Mouse (Mus musculus): Measurements from ENCODE around the gene Gphn. TPM values are rescaled to one million over a fixed set of nuclear protein-coding genes. Genes with fewer than 3 reads are reported as not detected.
"Not testable (repeated sequence)": the region's sequence is repeated elsewhere in the genome, so short reads cannot be mapped to it uniquely, and the experiment has no call there.

Gphn gene
- total and polyA plus RNA-seq, 3 experiments, result 13.9 to 22.4 (median 18.2) TPM

DNA sequence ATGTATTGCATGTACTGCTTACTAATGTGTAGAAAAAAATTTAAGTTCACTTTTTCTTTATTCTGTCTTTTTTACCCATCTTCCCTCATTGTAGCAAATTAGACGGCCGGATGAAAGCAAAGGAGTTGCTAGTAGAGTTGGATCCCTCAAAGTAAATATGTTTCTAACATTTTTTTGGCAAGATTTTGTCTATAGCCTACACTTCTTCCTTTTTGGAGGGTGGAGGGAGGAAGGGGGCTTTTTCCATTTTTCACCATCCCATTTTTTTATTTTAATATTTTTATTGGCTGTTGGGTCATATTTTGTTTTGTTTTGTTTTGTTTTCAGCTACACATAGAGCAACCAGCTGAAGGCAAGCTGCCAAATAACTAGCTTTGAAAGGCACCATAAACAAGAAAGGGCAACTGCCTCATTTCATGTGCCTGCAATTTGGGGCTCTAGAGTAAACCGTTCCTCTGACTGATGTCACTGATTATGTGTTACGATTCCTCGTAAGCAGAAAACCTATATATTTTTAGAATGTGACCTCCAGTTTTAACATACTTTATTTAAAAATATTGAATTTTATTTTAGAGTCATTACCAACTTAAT lies 296.7 kb downstream of the Gphn start:
- Histone ChIP-seq H3K27ac (ENCODE audit: insufficient read depth, low read depth) (no peak overlapping the region), H3K9ac (ENCODE audit: insufficient read depth, low read depth) (no peak overlapping the region), H3K36me3 (replicated peaks in 1 of 2; ENCODE audit: control insufficient read depth in 1 of 2, insufficient read depth in 1 of 2, low read length in 1 of 2) (no peaks in the 10 kb centered on the region), H3K4me1 (ENCODE audit: control insufficient read depth in 1 of 2, insufficient read depth in 2 of 2) (no peaks in the 10 kb centered on the region), H3K9me3 (replicated peaks; ENCODE audit: low read length) (no peaks in the 10 kb centered on the region), H3K27me3 (replicated peaks) (no peaks in the 10 kb centered on the region), H3K4me2 (ENCODE audit: insufficient read depth, low read depth, poor library complexity, severe bottlenecking) (no peak overlapping the region), H3K4me3 (replicated peaks in 1 of 3; ENCODE audit: low read depth in 2 of 3, low read length in 2 of 3, poor library complexity in 1 of 3) (no peak overlapping the region), H3K79me2 (replicated peaks; ENCODE audit: control insufficient read depth, extremely low read depth, insufficient read depth, poor library complexity, severe bottlenecking) (no peaks in the 10 kb centered on the region)
- no peak for DNase-seq (ENCODE audit: extremely low read depth)
- TF ChIP-seq MXI1 (IDR thresholded peaks at IDR 0.05; ENCODE audit: low read depth, low read length) (no peak), MAZ (IDR thresholded peaks at IDR 0.05; ENCODE audit: low read depth, low read length) (no peak), ELF1 (IDR thresholded peaks at IDR 0.05; ENCODE audit: low read depth, low read length) (no peak), IRF4 (IDR thresholded peaks at IDR 0.05; ENCODE audit: low read depth, low read length) (no peak), RAD21 (IDR thresholded peaks at IDR 0.05; ENCODE audit: low read depth, low read length) (no peak), SMC3 (IDR thresholded peaks at IDR 0.05; ENCODE audit: low read depth, low read length) (no peak), BHLHE40 (IDR thresholded peaks at IDR 0.05; ENCODE audit: low read depth, low read length) (no peak), TBP (conservative IDR thresholded peaks at IDR 0.05; ENCODE audit: low read depth, low read length) (no peak), MAX (IDR thresholded peaks at IDR 0.05; ENCODE audit: low read length) (no peak), ZNF384 (IDR thresholded peaks at IDR 0.05; ENCODE audit: low read depth, low read length) (no peak), ZMIZ1 (IDR thresholded peaks at IDR 0.05; ENCODE audit: low read depth, low read length) (no peak), EP300 (IDR thresholded peaks at IDR 0.05; ENCODE audit: low read length) (no peak), MYC (IDR thresholded peaks at IDR 0.05; ENCODE audit: low read depth, low read length) (no peak), USF2 (conservative IDR thresholded peaks at IDR 0.05; ENCODE audit: low read depth, low read length) (no peak), JUN (IDR thresholded peaks at IDR 0.05; ENCODE audit: insufficient read depth, low read depth, low read length) (no peak), ZKSCAN1 (IDR thresholded peaks at IDR 0.05; ENCODE audit: borderline replicate concordance, low read depth, low read length) (no peak), GABPA (IDR thresholded peaks at IDR 0.05; ENCODE audit: insufficient replicate concordance, low read depth, low read length) (no peak), E2F4 (IDR thresholded peaks at IDR 0.05; ENCODE audit: insufficient replicate concordance, low read depth, low read length) (no peak)
- dilution Hi-C loops (cut with MboI; ENCODE audit: extremely low pct_ligation_motif_present, extremely low pct_unique_long_range_greater_than_20kb, low sequenced_read_pairs) (no loop called here), in situ Hi-C loops (cut with MboI; ENCODE audit: low pct_ligation_motif_present, low pct_unique_long_range_greater_than_20kb, low sequenced_read_pairs) (no loop called here)

DNA sequence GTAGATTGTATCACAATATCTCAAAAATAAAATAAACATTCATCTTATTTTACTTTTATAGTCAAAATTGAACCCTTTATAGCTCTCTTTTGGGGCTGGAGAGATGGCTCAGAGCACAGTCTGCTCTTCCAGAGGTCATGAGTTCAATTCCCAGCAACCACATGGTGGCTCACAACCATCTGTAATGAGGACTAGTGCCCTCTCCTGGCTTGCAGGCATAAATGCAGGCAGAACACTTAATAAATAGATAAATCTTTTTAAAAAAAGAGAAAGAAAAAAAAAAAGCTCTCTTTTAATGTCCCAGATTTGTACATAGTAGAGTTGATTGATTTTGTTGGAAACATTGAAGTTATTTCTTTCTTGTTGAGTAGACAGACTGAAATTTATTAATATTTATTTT lies 311.4 kb downstream of the Gphn start:
- H3K27me3 ChIP-seq (replicated peaks); H3K4me1 ChIP-seq (ENCODE audit: control insufficient read depth in 1 of 2, insufficient read depth in 2 of 2); H3K4me2 ChIP-seq (ENCODE audit: insufficient read depth, low read depth, poor library complexity, severe bottlenecking); in situ Hi-C loops (cut with MboI; ENCODE audit: low pct_ligation_motif_present, low pct_unique_long_range_greater_than_20kb, low sequenced_read_pairs); dilution Hi-C loops (cut with MboI; ENCODE audit: extremely low pct_ligation_motif_present, extremely low pct_unique_long_range_greater_than_20kb, low sequenced_read_pairs); H3K4me3 ChIP-seq (replicated peaks in 1 of 3; ENCODE audit: low read depth in 2 of 3, low read length in 2 of 3, poor library complexity in 1 of 3); DNase-seq (ENCODE audit: extremely low read depth); H3K9ac ChIP-seq (ENCODE audit: insufficient read depth, low read depth); H3K36me3 ChIP-seq (replicated peaks in 1 of 2; ENCODE audit: control insufficient read depth in 1 of 2, insufficient read depth in 1 of 2, low read length in 1 of 2); H3K79me2 ChIP-seq (replicated peaks; ENCODE audit: control insufficient read depth, extremely low read depth, insufficient read depth, poor library complexity, severe bottlenecking); H3K27ac ChIP-seq (ENCODE audit: insufficient read depth, low read depth); H3K9me3 ChIP-seq (replicated peaks; ENCODE audit: low read length): not testable (repeated sequence)
- TF ChIP-seq CTCF (conservative IDR thresholded peaks at IDR 0.05 in 1 of 2, IDR thresholded peaks at IDR 0.05 in 1 of 2; ENCODE audit: low read depth in 2 of 2, low read length in 2 of 2) (peak in 1 of 2 experiments; percentile 42; a peak in 2 of 4 replicates), SMC3 (IDR thresholded peaks at IDR 0.05; ENCODE audit: low read depth, low read length) (peak; percentile 12; the same call in 1 of the 2 replicates)
